Mouse (Mus musculus) left cerebral cortex, postnatal 14 days (tissue): ENCODE measurements around the gene Wdr43. TPM values are rescaled to one million over a fixed set of nuclear protein-coding genes. Genes with fewer than 3 reads are reported as not detected.

Experiments used
- DNase-seq, 2 experiments: peaks; one replicate each; pipeline ENCODE4 v3.0.0; 2021 to 2022; ENCODE audit warnings: low spot score in 2 of 2, mixed read lengths in 1 of 2
- intact Hi-C: fragments of 180-260 bp; cut with DNase I; formaldehyde crosslinking; loops from one replicate; pipeline ENCODE4 v1.15.1; 2025
- total RNA-seq, 2 experiments: library from RNA; stranded (reverse); gene quantifications; 2 replicates each; pipeline ENCODE4 v1.2.3; 2021

Gene Wdr43
- total RNA-seq, 2 experiments from 2014 or later, result 24.3 TPM

GRCm38 (mm10) chr17:71658666-71659065 lies 43.0 kb downstream of the Wdr43 start:
- intact Hi-C loops, result no loop called here
- no peak for DNase-seq

- intact Hi-C loops, result loop anchor here (5.0 to 10.0 kb wide), 4 partner anchors 132 to 1122 kb away; partner anchors contain the start of gene Alk
- no peak for DNase-seq
These were observed 44.7 kb downstream of the Wdr43 start for GRCm38 (mm10) chr17:71660390-71660789.

- intact Hi-C loops, result loop anchor here (2.0 to 10.0 kb wide), 5 partner anchors 130 to 1120 kb away; partner anchors contain the start of gene Alk
- DNase-seq, result peak; percentile 82 to 85
These were observed 47.1 kb downstream of the Wdr43 start for GRCm38 (mm10) chr17:71662751-71663250.

GRCm38 (mm10) chr17:71663491-71663890 lies 47.8 kb downstream of the Wdr43 start:
- intact Hi-C loops, result loop anchor here (2.0 to 10.0 kb wide), 5 partner anchors 129 to 1119 kb away; partner anchors contain the start of gene Alk

GRCm38 (mm10) chr17:71664172-71664571 lies 48.5 kb downstream of the Wdr43 start:
- intact Hi-C loops, result loop anchor here (5.0 to 10.0 kb wide), 4 partner anchors 128 to 1118 kb away; partner anchors contain the start of gene Alk
- DNase-seq, result no peak

More at GRCm38 (mm10) chr17:71663491-71663890, 47.8 kb downstream of the Wdr43 start:
- DNase-seq, result no peak

GRCm38 (mm10) chr17:71665201-71665600 lies 49.5 kb downstream of the Wdr43 start:
- DNase-seq, result no peak
- intact Hi-C loops, result loop anchor here (10.0 kb wide), 1 partner anchor 940 kb away; the partner anchor contains the start of gene Alk

GRCm38 (mm10) chr17:71669511-71669910 lies 53.8 kb downstream of the Wdr43 start:
- DNase-seq, result no peak
- intact Hi-C loops, result loop anchor here (10.0 kb wide), 1 partner anchor 935 kb away; the partner anchor contains the start of gene Alk

- DNase-seq, result peak in 1 of 2 experiments; percentile 41
- intact Hi-C loops, result no loop called here
These were observed 56.3 kb downstream of the Wdr43 start for GRCm38 (mm10) chr17:71671840-71672546.

GRCm38 (mm10) chr17:71673092-71673491 lies 57.4 kb downstream of the Wdr43 start, which contains the start of gene Togaram2:
Gene Togaram2, plus strand, starts transcription at chr17:71673261.
- peak in 1 of 2 experiments; percentile 30 for DNase-seq
- intact Hi-C loops, result no loop called here

GRCm38 (mm10) chr17:71673936-71674335 lies 58.2 kb downstream of the Wdr43 start:
- intact Hi-C loops, result no loop called here
- no peak for DNase-seq

- intact Hi-C loops, result loop anchor here (5.0 kb wide), 1 partner anchor 107 kb away; no protein-coding TSS in a partner anchor
- peak in 1 of 2 experiments; percentile 41 for DNase-seq
These were observed 59.2 kb downstream of the Wdr43 start for GRCm38 (mm10) chr17:71674886-71675285.

GRCm38 (mm10) chr17:71681666-71682065 lies 66.0 kb downstream of the Wdr43 start:
- no peak for DNase-seq
- intact Hi-C loops, result no loop called here

GRCm38 (mm10) chr17:71682379-71682778 lies 66.7 kb downstream of the Wdr43 start:
- no peak for DNase-seq
- intact Hi-C loops, result no loop called here

- no peak for DNase-seq
- intact Hi-C loops, result no loop called here
These were observed 67.6 kb downstream of the Wdr43 start for GRCm38 (mm10) chr17:71683281-71683680.

- intact Hi-C loops, result no loop called here
- peak in 1 of 2 experiments; percentile 37 for DNase-seq
These were observed 68.5 kb downstream of the Wdr43 start for GRCm38 (mm10) chr17:71684103-71684608.

- DNase-seq, result no peak
- intact Hi-C loops, result no loop called here
These were observed 71.7 kb downstream of the Wdr43 start for GRCm38 (mm10) chr17:71687436-71687835.

- intact Hi-C loops, result no loop called here
- no peak for DNase-seq
These were observed 74.2 kb downstream of the Wdr43 start for GRCm38 (mm10) chr17:71689903-71690302.

- peak; percentile 40 to 52 for DNase-seq
- intact Hi-C loops, result no loop called here
These were observed 75.7 kb downstream of the Wdr43 start for GRCm38 (mm10) chr17:71691361-71691875.

- intact Hi-C loops, result no loop called here
These were observed 77.6 kb downstream of the Wdr43 start for GRCm38 (mm10) chr17:71693313-71693712.

GRCm38 (mm10) chr17:71693780-71694179 lies 78.1 kb downstream of the Wdr43 start:
- no peak for DNase-seq
- intact Hi-C loops, result no loop called here

More at GRCm38 (mm10) chr17:71693313-71693712, 77.6 kb downstream of the Wdr43 start:
- peak; percentile 59 to 78 for DNase-seq
